ENCODE assay signal across 8 mouse cellular contexts in genomic region chr9:75626308-75626604, GRCm38 (mm10). TPM values are rescaled to one million over a fixed set of nuclear protein-coding genes. Genes with fewer than 3 reads are reported as not detected.
DNase-seq lines count a peak whose midpoint lies in the region; ATAC-seq and TF ChIP-seq lines count a peak whose summit lies in the region.

No protein-coding gene starts in this region.

- H3K9ac ChIP-seq in hindbrain, embryonic 12.5 days, result peak overlapping the region; percentile 90
- H3K9ac ChIP-seq in midbrain, embryonic 15.5 days, result peak overlapping the region; percentile 66

- peak overlapping the region; percentile 80 for H3K4me2 ChIP-seq in hindbrain, embryonic 12.5 days (replicated peaks)
- peak overlapping the region; percentile 80 for H3K4me2 ChIP-seq in midbrain, embryonic 15.5 days

- no peaks in the 10 kb centered on the region for H3K9me3 ChIP-seq in hindbrain, embryonic 12.5 days (replicated peaks)
- H3K9me3 ChIP-seq in midbrain, embryonic 15.5 days, result no peaks in the 10 kb centered on the region

- H3K27ac ChIP-seq in layer of hippocampus, adult 2 months, result peak overlapping the region; percentile 99
- H3K27ac ChIP-seq in cortical plate, adult 2 months (ENCODE audit: insufficient read depth, low read length), result peak overlapping the region; percentile 98
- H3K27ac ChIP-seq in hindbrain, embryonic 12.5 days, result peak overlapping the region; percentile 93
- H3K27ac ChIP-seq in midbrain, embryonic 15.5 days, result peak overlapping the region; percentile 96

- no peak; the same call in 1 of the 2 replicates for ATAC-seq in hindbrain, embryonic 12.5 days (ENCODE audit: low FRiP score)
- no peak for ATAC-seq in midbrain, embryonic 15.5 days (replicated peaks)

- WGBS in hindbrain, embryonic 12.5 days, result 3% methylated on average over 14 of the region's 14 CpGs
- WGBS in midbrain, embryonic 15.5 days, result 1% methylated on average over 14 of the region's 14 CpGs

- H3K4me3 ChIP-seq in layer of hippocampus, adult 2 months, result peak overlapping the region; percentile 81
- H3K4me3 ChIP-seq in cortical plate, adult 2 months (ENCODE audit: insufficient read depth, low read length), result peak overlapping the region; percentile 68
- H3K4me3 ChIP-seq in hindbrain, embryonic 12.5 days, result peak overlapping the region; percentile 76
- H3K4me3 ChIP-seq in midbrain, embryonic 15.5 days, result peak overlapping the region; percentile 69

- H3K4me1 ChIP-seq in cortical plate, adult 2 months (ENCODE audit: control insufficient read depth, insufficient read depth, low read length), result peaks cover 2% of the 10 kb centered on the region; the same call in 1 of the 2 replicates
- peaks cover 3% of the 10 kb centered on the region for H3K4me1 ChIP-seq in hindbrain, embryonic 12.5 days
- peaks cover 12% of the 10 kb centered on the region for H3K4me1 ChIP-seq in midbrain, embryonic 15.5 days

- no peak for TF ChIP-seq CTCF in layer of hippocampus, adult 2 months (conservative IDR thresholded peaks at IDR 0.05)
- TF ChIP-seq CTCF in cortical plate, adult 2 months (IDR thresholded peaks at IDR 0.05; ENCODE audit: extremely low read depth, insufficient read depth, low read length), result no peak

- no peak for DNase-seq in layer of hippocampus, adult 2 months (ENCODE audit: low spot score in 2 of 2)
- no peak for DNase-seq in layer of hippocampus, postnatal 10 days (ENCODE audit: low spot score in 2 of 2)
- no peak for DNase-seq in adrenal gland, adult 2 months
- no peak for DNase-seq in MN1 (ENCODE audit: low spot score)
- DNase-seq in kidney, postnatal 25 days, result no peak

- H3K27me3 ChIP-seq in hindbrain, embryonic 12.5 days, result no peaks in the 10 kb centered on the region
- H3K27me3 ChIP-seq in midbrain, embryonic 15.5 days (replicated peaks), result no peaks in the 10 kb centered on the region

- no peak for TF ChIP-seq POLR2A in cortical plate, adult 2 months (IDR thresholded peaks at IDR 0.05; ENCODE audit: extremely low read depth, insufficient read depth, low read length)

- no peaks in the 10 kb centered on the region for H3K36me3 ChIP-seq in hindbrain, embryonic 12.5 days
- no peaks in the 10 kb centered on the region for H3K36me3 ChIP-seq in midbrain, embryonic 15.5 days (replicated peaks)

RNA-seq across cellular contexts. Expression of gene Lysmd2, which starts 0.7 kb away (rescaled TPM):
- total RNA-seq in layer of hippocampus, adult 2 months (2021), result 10 to 100 TPM; 56.6 to 60.3 TPM
- total RNA-seq in layer of hippocampus, postnatal 10 days (2021), result 10 to 100 TPM; 50.3 to 53.1 TPM
- 91.3 and 96.5 TPM in 2 replicates for polyA plus RNA-seq in cortical plate, adult 2 months (2012; rRNA removed)
- 21.2 and 24.2 TPM in 2 replicates for polyA plus RNA-seq in hindbrain, embryonic 12.5 days (2016; fragmentation: Nextera tagmentation; extraction: Ambion mirVana)
- 27.8 and 31.9 TPM in 2 replicates for polyA plus RNA-seq in midbrain, embryonic 15.5 days (2015; fragmentation: Nextera tagmentation; extraction: Ambion mirVana)
- 10 to 100 TPM in 1 of 2 experiments, 1 to 10 TPM in 1; 10.0 to 18.3 TPM for total RNA-seq in adrenal gland, adult 2 months (2021)
- 30.3 and 50.1 TPM in 2 replicates for polyA plus RNA-seq in adrenal gland, adult 2 months (2012; rRNA removed)

RNA-seq across cellular contexts. Expression of gene Tmod2, which starts 15.1 kb away (rescaled TPM):
- total RNA-seq in layer of hippocampus, adult 2 months (2021), result 100 to 1,000 TPM; 376 to 380 TPM
- total RNA-seq in layer of hippocampus, postnatal 10 days (2021), result 100 to 1,000 TPM; 437 to 472 TPM
- 108 and 112 TPM in 2 replicates for polyA plus RNA-seq in cortical plate, adult 2 months (2012; rRNA removed)
- 110 and 112 TPM in 2 replicates for polyA plus RNA-seq in hindbrain, embryonic 12.5 days (2016; fragmentation: Nextera tagmentation; extraction: Ambion mirVana)
- polyA plus RNA-seq in midbrain, embryonic 15.5 days (2015; fragmentation: Nextera tagmentation; extraction: Ambion mirVana), result 280 and 308 TPM in 2 replicates
- total RNA-seq in adrenal gland, adult 2 months (2021), result 10 to 100 TPM in 1 of 2 experiments, 1 to 10 TPM in 1; 9.4 to 14.4 TPM
- polyA plus RNA-seq in adrenal gland, adult 2 months (2012; rRNA removed), result 0.51 and 0.81 TPM in 2 replicates

RNA-seq across cellular contexts. Expression of gene Scg3, which starts 57.6 kb away (rescaled TPM):
- 100 to 1,000 TPM; 270 to 283 TPM for total RNA-seq in layer of hippocampus, adult 2 months (2021)
- total RNA-seq in layer of hippocampus, postnatal 10 days (2021), result 100 to 1,000 TPM; 290 to 304 TPM
- 241 and 253 TPM in 2 replicates for polyA plus RNA-seq in cortical plate, adult 2 months (2012; rRNA removed)
- 84.0 and 94.2 TPM in 2 replicates for polyA plus RNA-seq in hindbrain, embryonic 12.5 days (2016; fragmentation: Nextera tagmentation; extraction: Ambion mirVana)
- 119 and 122 TPM in 2 replicates for polyA plus RNA-seq in midbrain, embryonic 15.5 days (2015; fragmentation: Nextera tagmentation; extraction: Ambion mirVana)
- 10 to 100 TPM; 22.7 to 31.2 TPM for total RNA-seq in adrenal gland, adult 2 months (2021)
- 77.0 and 113 TPM in 2 replicates for polyA plus RNA-seq in adrenal gland, adult 2 months (2012; rRNA removed)

Comparison
In these comparisons a context has a peak if more than half of its experiments do, and no peak if none do; other contexts are left out.
1. RNA of gene Tmod2, which starts 15.1 kb away (polyA plus RNA-seq): 280 to 308 TPM in midbrain, embryonic 15.5 days, 108 to 112 TPM in cortical plate, adult 2 months and 110 to 112 TPM in hindbrain, embryonic 12.5 days; 0.51 to 0.81 TPM in adrenal gland, adult 2 months; every median in the first group is over 10 times any median in the second.
2. Peak in every context shown above with its lines, with median percentiles within 50 percentile points of each other: H3K27ac ChIP-seq and H3K4me3 ChIP-seq.